Mouse (Mus musculus) A20 (cell line): ENCODE results near the gene Esd.
A peak's percentile ranks its signal among the peaks of the same experiment; 100 is the strongest.

ENCODE experiments used
- DNase-seq: peaks from one replicate; pipeline ENCODE4 v3.0.0-alpha.2; 2011; ENCODE audit warnings: low read depth, low spot score

Esd gene

DNA sequence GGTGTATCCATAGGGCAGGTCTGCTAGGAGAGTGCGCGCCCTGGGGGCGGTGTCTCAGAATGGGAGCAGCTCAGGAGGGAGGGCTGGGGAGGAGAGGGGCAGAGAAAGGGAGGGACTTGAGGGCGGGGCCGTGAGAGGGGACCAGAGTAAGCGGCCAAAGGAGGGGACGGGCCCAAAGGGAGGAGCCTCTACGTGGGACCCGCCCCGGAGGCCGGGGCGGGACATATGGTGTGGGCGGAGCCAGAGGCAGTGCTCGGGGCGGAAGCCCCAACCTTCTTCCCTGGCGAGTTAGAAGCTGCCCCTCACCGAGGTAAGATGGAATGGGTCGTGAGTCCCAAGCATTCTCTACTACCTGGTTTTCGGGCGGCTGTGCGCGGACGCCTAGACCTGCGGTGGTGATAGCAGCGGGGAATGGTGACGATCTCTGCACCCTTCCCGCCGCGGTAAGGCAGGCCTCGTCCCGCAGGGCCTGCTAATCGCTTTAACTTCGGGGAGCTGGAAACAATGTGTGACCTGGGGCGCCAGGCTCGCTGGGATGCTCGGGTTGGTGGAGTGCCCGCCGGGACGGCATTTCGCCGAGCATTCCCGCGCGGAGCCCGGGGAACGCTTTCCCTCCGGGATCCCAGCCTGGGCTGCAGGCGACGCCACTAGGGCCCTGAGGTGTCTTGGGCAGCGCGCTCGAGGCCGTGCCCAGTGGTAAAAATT lies at the start of gene Esd:
Esd (plus strand) TSS at position 219 of the 705 bp plus-strand sequence.
- DNase-seq = peak; percentile 96

GRCm38 (mm10) chr14:74684298-74684978 lies 47.7 kb upstream of the Esd start:
- DNase-seq = no peak

DNA sequence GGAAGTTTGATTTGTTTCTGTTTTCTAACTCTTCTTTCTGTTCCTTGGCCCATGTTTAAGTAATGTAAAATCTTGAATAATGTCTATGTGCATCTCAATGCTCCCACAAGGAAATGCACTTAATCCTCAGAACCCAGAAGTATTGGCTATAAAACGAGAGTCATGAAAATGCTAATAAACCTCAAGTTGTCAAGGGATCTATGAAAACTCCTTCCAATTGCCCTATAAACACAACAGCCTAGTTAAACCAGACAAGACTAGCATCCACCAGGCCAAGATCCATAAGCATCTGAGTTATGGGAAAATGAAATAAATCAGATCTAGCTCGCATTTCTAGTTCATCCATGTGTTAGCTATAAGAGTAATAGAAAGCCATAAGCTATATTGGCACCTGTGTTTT lies 40.1 kb upstream of the Esd start:
- no peak for DNase-seq

- no peak for DNase-seq
Observed at GRCm38 (mm10) chr14:74696766-74697165, 35.3 kb upstream of the Esd start.

DNA sequence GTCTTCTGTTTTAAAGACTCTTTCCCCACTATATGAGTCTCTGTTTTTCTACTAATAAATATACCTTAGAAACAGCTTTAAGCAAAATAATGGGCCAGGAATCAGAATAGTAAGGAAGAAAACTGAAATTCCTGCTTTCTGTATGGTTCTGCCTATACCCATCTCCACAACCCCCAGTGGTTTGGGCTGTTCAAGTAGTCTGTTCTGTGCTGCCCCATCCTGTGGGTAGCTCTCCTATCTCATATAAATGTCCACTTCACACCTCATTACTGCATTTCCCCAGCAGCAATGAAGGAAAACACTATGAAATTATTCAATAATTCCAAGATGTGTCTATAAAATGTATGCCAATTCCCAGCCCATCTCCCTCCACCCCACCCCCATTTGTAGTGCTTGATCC lies 34.7 kb upstream of the Esd start:
- no peak for DNase-seq

DNA sequence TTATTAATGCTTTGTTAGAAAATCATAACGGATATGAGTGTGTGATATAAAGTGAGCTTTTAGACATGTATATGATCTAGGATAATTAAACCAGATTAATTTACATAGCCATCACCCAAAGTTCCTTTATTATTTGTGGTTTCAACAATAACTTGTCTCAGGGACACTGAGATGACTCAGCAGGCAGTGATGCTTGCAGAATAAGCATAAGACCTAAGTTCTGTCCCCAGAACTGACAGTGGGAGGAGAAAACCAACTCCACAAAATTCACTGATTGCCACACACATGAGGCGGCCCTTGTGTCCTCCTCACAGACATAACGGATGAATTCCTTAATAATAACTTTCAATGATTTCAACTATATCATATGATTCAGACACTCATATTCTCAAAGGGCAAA lies 32.9 kb upstream of the Esd start:
- no peak for DNase-seq

DNA sequence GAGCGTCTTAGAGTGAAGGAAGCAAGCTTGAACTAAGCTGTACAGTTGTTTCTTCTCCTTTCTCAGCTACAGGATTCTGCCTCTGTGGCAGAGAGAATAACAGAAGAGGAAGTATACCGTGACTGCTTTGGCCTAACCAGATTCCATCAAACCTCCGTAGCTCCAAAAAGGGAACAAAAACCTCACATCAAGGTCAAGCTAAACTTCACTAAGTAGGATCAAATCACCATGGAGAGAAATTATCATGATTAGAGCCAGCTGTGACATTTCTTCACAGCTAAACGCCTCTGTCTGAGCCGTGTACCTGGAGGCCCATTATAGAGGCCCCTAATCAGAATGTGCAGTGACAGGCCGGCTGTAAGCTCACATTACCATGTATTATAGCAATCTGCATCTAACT lies 28.2 kb upstream of the Esd start:
- DNase-seq = peak; percentile 59

- DNase-seq = peak; percentile 72
Observed at GRCm38 (mm10) chr14:74709054-74709453, 23.0 kb upstream of the Esd start.

GRCm38 (mm10) chr14:74723541-74723940 lies 8.6 kb upstream of the Esd start:
- DNase-seq = no peak

GRCm38 (mm10) chr14:74731221-74732078 lies 647 bp upstream of the Esd start:
- no peak for DNase-seq

- DNase-seq = peak; percentile 12
Observed at GRCm38 (mm10) chr14:74733397-74733796, 1.3 kb downstream of the Esd start.

DNA sequence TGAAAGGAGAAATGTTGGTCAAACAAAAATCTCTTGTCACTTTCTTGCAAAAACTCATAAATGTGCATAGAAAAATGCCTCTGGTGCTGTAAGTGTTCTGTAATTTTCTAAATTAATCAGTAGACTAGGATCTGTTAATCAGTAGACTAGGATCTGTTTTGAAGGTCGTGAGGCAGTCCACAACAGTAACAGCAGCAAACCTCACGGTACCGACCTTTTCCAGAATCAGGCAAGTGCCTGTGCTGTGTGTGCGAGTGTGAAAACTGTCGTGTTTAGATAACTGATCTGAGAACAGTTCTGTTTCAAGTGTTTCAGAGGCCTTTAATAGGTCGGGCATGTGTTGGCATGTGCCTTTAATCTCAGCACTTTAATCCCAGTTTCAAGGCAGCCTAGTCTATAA lies 3.4 kb downstream of the Esd start:
- DNase-seq = no peak

GRCm38 (mm10) chr14:74736850-74737249 lies 4.8 kb downstream of the Esd start:
- DNase-seq = no peak

DNA sequence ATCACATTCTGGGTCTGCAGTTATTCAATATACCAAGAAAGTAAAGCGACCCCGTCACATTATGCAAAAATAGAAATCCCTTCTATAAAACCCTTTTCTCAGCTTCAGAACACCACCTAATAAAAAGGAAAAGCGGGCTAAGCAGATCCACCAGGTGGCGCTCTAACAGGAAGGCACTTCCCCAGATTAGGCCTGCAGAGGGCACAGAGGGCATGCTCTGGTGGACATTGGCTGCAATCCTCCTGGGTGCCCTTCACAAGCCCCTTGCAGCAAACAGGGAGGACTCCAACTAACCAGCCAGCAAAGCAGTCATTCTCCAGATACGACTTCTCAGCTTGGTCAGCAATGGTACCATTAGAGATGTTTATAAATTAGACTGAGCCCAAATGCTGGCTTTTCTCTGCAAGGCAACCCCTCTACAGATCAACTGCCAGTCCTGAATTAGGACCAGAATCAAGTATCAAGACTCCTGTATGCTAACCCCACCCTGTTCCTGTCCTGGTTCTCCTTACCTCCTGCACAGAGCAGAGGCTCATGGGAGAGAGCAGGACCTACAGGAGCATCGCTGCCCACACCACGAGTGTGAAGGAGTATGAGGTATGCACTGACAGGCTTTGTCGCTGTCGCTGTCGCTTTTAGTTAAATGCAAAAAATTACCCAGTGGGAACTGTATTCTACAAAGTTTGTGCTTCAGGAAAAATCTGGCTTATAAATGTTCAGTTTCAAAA lies 32.3 kb downstream of the Esd start:
- DNase-seq = peak; percentile 76

- no peak for DNase-seq
Observed at GRCm38 (mm10) chr14:74767892-74768291, 35.8 kb downstream of the Esd start.

GRCm38 (mm10) chr14:74774046-74774619 lies 42.0 kb downstream of the Esd start:
- DNase-seq = peak; percentile 47

DNA sequence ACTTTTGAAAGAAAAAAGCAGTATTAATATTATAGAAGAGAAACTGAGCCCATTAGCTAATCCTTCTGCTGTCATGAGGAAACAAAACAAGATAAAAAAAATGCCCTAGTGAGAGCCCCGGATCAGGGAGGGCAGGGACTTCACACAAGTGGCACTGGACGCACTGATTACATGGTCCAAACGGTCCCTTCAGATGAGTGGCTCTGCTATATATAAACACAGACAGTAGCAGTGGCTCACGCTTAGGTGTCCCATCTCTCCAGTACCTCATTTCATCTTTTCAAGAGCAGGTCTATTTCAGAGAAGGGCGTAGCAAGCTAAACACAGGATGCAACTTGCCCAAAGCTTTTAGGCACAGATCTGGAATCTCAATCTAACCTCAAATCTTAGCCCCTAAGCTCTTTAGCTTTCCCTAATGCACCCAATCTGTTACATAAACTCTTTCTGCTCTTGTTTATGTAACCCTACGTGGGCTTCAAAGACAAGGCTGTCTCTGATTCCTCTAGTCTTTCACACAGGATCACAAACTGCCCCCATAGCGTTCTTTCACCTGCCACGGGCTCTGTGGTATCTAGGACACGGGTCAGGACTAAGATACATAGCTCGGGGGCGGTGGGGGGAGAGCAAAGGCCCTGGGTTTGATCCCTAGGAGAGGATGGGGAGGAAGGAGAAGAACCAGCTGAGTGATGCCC lies 52.3 kb downstream of the Esd start:
- no peak for DNase-seq

DNA sequence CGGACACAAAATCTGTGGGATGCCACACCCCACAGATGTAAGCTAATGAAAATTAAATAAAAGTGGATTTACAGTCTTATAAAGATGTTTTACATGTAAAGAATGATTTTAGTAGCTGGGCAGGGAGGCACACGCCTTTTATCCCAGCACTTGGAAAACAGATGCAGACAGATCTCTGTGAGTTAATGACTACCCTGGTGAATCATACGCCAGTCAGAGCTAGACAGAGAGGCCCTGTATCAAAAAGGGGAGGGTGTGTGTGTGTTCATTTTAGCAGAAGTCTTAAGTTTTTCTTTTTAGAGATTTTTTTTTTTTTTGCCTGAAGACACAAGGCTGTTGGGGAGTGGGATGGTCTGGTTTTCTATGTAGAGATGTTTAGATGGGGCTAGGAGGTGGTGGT lies 55.6 kb downstream of the Esd start:
- no peak for DNase-seq

DNA sequence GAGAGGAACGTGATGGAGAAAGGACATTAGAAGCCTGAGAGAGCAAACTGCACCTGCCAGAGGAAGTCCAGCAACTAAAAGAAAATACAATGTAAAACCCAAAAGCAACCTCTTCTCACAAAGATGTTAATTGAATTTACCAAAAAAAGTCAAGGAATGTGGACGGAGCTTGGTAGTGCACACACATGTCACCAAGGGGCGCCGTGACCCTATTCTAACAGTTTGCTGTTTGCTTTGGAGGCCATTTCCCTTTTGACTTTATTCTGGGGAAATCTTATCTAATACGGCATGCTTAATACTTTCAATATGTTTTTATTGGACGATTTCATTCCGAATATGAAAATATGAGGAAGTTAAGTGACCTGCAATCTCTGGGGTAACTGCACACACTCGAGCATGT lies 56.7 kb downstream of the Esd start:
- DNase-seq = no peak

GRCm38 (mm10) chr14:74790535-74790934 lies 58.4 kb downstream of the Esd start:
- DNase-seq = no peak

DNA sequence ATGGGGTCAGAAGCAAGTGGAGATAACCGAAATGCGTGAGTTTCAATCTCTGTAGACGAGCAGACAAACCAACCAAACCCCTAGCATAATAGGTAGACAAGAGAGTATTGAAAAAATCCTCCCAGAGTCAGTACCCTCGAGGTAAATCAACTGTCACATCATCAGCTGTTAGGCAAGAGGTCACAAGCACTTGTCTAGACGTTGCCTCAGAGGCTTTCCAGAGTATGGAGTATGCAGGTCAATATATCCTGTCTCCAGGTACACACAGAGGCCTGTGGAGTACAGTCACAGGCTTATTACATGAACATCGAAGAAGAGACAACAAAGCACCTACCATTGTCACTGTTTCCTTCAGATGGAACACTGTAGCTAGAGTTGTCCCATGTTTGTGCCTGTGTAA lies 60.7 kb downstream of the Esd start:
- no peak for DNase-seq
